Mouse (Mus musculus) stomach, postnatal 0 days (tissue): ENCODE data around the gene Trpm8. TPM values are rescaled to one million over a fixed set of nuclear protein-coding genes. Genes with fewer than 3 reads are reported as not detected.

Source experiments
- ATAC-seq: fragments of 200-750 bp; cut with Nextera tagmentation; 2 replicates; pipeline ENCODE4 v1.8.0; 2017; ENCODE audit not compliant: low FRiP score, low TSS enrichment
- DNase-seq: peaks from one replicate; pipeline ENCODE4 v3.0.0-alpha.2; 2016; ENCODE audit warnings: low spot score
- H3K27ac ChIP-seq: fragments of 300-500 bp; sonication (generic); replicated peaks from 2 replicates; pipeline ENCODE4 v1.5.1; 2014; ENCODE audit warnings: mild to moderate bottlenecking, control low read depth
- H3K27me3 ChIP-seq: fragments of 300-500 bp; sonication (generic); 2 replicates; pipeline ENCODE4 v1.6.1; 2014; ENCODE audit warnings: low read length; ENCODE audit not compliant: control insufficient read depth, insufficient read depth
- H3K36me3 ChIP-seq: fragments of 300-500 bp; sonication (generic); 2 replicates; pipeline ENCODE4 v1.6.1; 2014; ENCODE audit warnings: low read length, mixed read lengths; ENCODE audit not compliant: control insufficient read depth, insufficient read depth
- H3K4me1 ChIP-seq: fragments of 300-500 bp; sonication (generic); replicated peaks from 2 replicates; pipeline ENCODE4 v1.6.1; 2014; ENCODE audit warnings: antibody characterized with exemption; ENCODE audit not compliant: control insufficient read depth, insufficient read depth
- H3K4me2 ChIP-seq: fragments of 300-500 bp; sonication (generic); replicated peaks from 2 replicates; pipeline ENCODE4 v1.6.1; 2014; ENCODE audit warnings: low read depth, mild to moderate bottlenecking, control low read depth, moderate library complexity
- H3K4me3 ChIP-seq: fragments of 300-500 bp; sonication (generic); 2 replicates; pipeline ENCODE4 v1.5.1; 2014; ENCODE audit warnings: low read depth, low read length, control low read depth
- H3K9ac ChIP-seq: fragments of 300-500 bp; sonication (generic); 2 replicates; pipeline ENCODE4 v1.6.1; 2014; ENCODE audit warnings: mild to moderate bottlenecking, low read length, control low read depth, mixed read lengths
- H3K9me3 ChIP-seq: fragments of 300-500 bp; sonication (generic); 2 replicates; pipeline ENCODE4 v1.6.1; 2016; ENCODE audit warnings: low read length; ENCODE audit not compliant: control insufficient read depth
- CTCF ChIP-seq: IDR thresholded peaks from 2 replicates; pipeline ENCODE4 v1.5.1; 2016; ENCODE audit warnings: antibody characterized with exemption, low read depth, mild to moderate bottlenecking, moderate library complexity
- EP300 ChIP-seq: optimal IDR thresholded peaks from 2 replicates; pipeline ENCODE3; 2016; ENCODE audit warnings: antibody characterized with exemption
- WGBS: fragments of 180-500 bp; shearing (Covaris S2); extraction: QIAGEN DNeasy Blood & Tissue Kit; methylation state at CpG from one replicate; pipeline ENCODE4 v1.1.7; 2014; 5-methylcytosine and 5-hydroxymethylcytosine counted together
- polyA plus RNA-seq: library from polyadenylated mRNA; unstranded; fragments of >200 nt; fragmentation: Nextera tagmentation; extraction: Ambion mirVana; gene quantifications from 2 replicates; pipeline ENCODE4 v1.2.1, GENCODE M21; 2015

The Trpm8 gene
- polyA plus RNA-seq, 1 experiment from 2014 or later = 0.06 TPM

DNA sequence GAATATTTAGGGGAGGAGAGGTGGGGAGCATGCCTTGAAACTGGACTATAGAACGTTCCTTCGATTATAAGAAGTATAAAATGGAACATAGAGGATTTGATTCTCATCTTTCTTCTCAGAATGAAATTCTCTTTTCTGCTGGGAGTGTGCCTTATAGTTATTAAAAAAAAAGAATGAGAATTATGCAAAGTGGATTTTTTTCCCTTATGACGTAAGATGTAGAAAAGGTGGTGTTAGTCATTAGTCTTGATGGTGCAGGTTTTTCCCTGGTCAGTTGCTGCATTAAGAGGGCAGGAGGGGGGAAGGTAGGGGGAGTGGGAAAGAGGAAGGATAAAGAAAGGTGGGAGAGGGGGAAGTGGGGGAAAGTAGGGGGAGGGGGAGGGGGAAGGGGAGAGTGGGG, 4.8 kb downstream of the Trpm8 start:
- H3K9ac ChIP-seq = no peak overlapping the region
- WGBS = 57% methylated on average over 3 of the region's 3 CpGs
- ATAC-seq = no peak
- H3K9me3 ChIP-seq = no peaks in the 10 kb centered on the region
- no peaks in the 10 kb centered on the region for H3K36me3 ChIP-seq
- no peak overlapping the region for H3K4me2 ChIP-seq
- H3K4me3 ChIP-seq = no peak overlapping the region
- TF ChIP-seq EP300 = no peak
- TF ChIP-seq CTCF = no peak
- DNase-seq = no peak
- no peaks in the 10 kb centered on the region for H3K27me3 ChIP-seq
- peaks cover 2% of the 10 kb centered on the region; the same call in 1 of the 2 replicates for H3K4me1 ChIP-seq
- no peak overlapping the region for H3K27ac ChIP-seq

DNA sequence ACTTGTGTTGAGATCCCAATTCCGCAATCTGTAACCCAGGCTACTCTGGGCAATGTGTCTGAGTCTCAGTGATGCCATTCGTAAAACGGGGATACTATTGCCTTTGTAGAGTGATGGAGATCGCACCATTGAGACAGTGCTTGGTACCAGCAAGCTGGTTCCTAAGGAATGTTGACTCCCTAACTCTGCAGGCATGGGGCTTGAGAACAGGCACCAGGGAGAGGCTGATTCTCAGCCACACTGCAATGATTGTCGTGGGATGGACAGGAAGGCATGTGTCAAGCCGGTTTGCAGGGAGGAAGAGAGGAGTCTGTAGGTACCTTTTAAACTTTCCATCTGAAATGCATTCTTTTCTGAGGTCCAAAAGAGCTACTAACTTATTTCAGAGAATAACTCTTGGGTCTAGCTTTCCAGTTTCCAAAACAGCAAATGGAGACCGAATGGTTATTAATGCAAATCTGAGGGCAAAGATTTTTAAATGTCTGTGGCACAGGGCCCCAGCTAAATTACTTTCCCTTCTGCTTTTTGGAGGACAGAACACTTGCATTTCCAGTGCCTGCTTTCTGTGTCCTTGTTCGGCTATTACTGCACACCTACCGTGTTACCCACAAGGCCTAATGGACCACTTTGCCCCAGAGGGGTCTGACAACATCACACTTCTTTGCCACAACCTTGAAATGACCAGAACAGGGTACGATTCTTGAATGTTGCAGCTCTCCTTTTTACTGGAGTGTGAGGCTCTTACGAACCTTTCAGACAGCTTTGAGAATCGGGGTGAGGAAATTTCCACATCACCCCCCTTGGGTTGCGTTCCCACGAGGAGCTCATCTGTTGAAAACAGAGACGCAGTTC, 6.1 kb downstream of the Trpm8 start:
- Histone ChIP-seq H3K4me1 (0 out of 2 replicates have a peak, but pooled peaks cover 2% of the 10 kb centered on the region), H3K4me2 (no peak overlapping the region), H3K9ac (no peak overlapping the region), H3K9me3 (no peaks in the 10 kb centered on the region), H3K36me3 (no peaks in the 10 kb centered on the region), H3K27ac (no peak overlapping the region), H3K4me3 (no peak overlapping the region), H3K27me3 (no peaks in the 10 kb centered on the region)
- ATAC-seq = no peak
- WGBS = 79% methylated on average over 15 of the region's 15 CpGs
- TF ChIP-seq EP300 = no peak
- no peak for TF ChIP-seq CTCF
- DNase-seq = no peak

DNA sequence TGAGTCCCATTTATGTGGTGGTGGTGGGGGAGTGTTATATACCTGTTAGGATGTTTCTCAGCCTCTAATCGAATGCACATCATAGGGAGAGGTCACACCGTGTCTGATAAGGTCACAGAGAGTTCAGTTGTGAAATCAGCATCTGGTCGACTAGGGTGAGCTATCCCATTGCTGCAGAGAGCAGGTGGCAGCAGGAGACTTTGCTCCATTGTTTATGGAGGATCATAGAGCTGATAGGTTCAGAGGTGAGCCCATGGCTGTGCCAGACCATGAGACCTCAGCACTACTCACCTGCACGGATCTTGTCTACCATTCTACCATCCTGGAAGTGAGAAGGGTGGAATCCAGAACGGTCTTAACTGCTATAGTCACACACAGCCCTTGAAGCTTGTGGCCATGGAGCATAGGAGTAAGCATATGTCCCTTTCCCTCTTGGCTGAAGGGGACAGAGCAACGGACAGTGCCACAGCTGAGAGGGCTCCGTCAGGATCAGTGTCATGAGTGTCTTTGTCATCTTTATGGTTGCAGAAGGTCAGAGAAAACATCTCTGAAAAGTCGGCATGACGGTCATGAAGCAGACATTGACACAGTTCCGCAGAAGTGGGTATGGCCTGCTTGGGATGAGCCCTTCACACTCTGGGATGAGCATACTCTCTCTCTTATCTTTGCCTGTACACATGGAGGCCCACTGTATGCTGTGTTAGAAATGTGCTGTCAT, 6.9 kb downstream of the Trpm8 start:
- Histone ChIP-seq H3K27ac (no peak overlapping the region), H3K27me3 (no peaks in the 10 kb centered on the region), H3K4me3 (no peak overlapping the region), H3K4me2 (no peak overlapping the region), H3K4me1 (no peaks in the 10 kb centered on the region), H3K36me3 (no peaks in the 10 kb centered on the region), H3K9ac (no peak overlapping the region), H3K9me3 (no peaks in the 10 kb centered on the region)
- no peak for TF ChIP-seq CTCF
- no peak for TF ChIP-seq EP300
- WGBS = 60% methylated on average over 10 of the region's 10 CpGs
- DNase-seq (no peak), ATAC-seq (peak; percentile 10)

DNA sequence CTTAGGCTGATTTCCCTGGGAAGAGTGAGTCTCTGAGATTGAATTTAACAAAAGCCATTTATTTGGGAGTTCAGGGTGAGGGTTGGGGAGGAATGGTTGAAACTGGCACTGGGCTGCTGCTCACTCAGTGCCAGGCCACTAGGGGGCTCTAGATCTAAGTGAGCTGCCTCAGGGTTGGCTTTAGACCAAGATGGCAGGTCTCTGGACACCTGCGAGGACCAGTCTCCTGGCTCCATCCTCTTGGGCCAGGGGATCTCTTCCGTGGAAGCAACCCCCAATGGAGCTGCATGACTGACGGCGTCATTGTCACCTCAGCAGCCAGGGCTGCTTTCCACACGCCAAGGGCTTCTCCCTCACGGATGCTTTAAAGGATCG, 7.5 kb downstream of the Trpm8 start:
- TF ChIP-seq CTCF (peak; percentile 71), EP300 (no peak)
- 58% methylated on average over 7 of the region's 7 CpGs for WGBS
- Histone ChIP-seq H3K36me3 (no peaks in the 10 kb centered on the region), H3K27me3 (no peaks in the 10 kb centered on the region), H3K4me1 (no peaks in the 10 kb centered on the region), H3K9me3 (no peaks in the 10 kb centered on the region), H3K4me3 (no peak overlapping the region), H3K4me2 (no peak overlapping the region), H3K9ac (no peak overlapping the region), H3K27ac (no peak overlapping the region)
- no peak for DNase-seq
- no peak; the same call in 1 of the 2 replicates for ATAC-seq

DNA sequence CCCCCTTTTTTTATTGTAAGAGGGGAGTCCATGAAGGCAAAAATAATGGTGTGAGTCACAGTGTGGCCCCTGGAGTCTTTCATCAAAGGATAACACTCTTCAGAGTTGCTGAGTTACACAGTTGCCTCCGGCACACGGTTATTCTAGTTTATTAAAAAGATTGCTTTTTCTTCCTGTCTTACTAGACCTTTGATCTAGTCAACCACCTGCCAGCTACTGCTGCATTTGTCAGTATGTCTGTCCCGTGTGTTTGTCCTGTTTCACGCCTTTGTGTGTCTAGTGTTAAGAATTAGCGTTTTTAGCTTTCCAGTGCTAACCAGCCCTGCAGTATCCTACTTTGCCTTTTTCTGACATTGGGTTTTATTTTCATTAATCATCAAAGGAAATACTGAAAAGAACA, 8.2 kb downstream of the Trpm8 start:
- Histone ChIP-seq H3K4me2 (no peak overlapping the region), H3K36me3 (no peaks in the 10 kb centered on the region), H3K27ac (no peak overlapping the region), H3K27me3 (no peaks in the 10 kb centered on the region), H3K4me3 (no peak overlapping the region), H3K9ac (no peak overlapping the region), H3K4me1 (no peaks in the 10 kb centered on the region), H3K9me3 (0 out of 2 replicates have a peak, but pooled peaks cover 3% of the 10 kb centered on the region)
- no peak for ATAC-seq
- TF ChIP-seq EP300 = no peak
- no peak for TF ChIP-seq CTCF
- WGBS = 56% methylated on average over 5 of the region's 5 CpGs
- no peak for DNase-seq
